Mouse (Mus musculus) cerebellum, postnatal 25 days (tissue): ENCODE measurements around the gene Itpkb.
A peak's percentile ranks its signal among the peaks of the same experiment; 100 is the strongest.

Experiments
- DNase-seq, 2 experiments: peaks; one replicate each; pipeline ENCODE4 v3.0.0; 2021; ENCODE audit warnings: mixed read lengths in 2 of 2

The Itpkb gene

DNA sequence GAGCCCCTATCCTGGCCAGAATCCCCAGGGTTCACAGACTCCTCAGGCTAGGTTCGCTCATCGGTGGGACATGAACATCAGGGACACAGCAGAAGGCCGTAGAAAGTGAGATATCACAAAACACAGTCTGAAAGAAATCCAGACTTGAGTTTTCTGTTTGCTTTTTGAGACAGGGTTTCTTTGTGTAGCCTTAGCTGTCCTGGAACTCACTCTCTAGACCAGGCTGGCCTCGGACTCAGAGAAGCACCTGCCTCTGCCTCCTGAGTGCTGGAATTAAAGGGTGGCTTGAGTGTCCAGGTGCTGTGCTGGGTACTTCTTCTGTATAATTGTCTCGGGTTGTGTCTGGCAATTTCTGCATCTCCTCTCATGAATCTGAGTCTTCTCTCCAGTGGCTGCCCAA, 14.8 kb downstream of the Itpkb start:
- DNase-seq: no peak

DNA sequence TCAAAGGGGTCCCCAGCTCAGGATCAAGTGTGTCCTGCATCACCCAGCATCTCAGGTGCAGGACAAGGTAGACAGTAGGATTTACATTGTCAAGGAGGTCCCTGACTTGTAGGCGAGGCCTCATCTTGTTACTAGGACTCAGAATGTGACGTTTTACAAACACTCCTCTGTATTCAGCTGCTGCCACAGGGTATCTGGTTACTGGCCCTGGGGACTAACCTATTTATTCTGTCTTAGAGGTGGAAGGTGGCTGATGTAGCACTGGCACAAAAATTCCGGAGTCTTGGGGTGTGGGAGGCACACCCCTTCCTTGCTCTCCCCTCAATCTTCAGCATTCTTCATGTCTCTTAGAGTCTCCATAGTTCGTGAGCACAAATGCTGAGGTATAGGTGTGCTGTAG, 16.8 kb downstream of the Itpkb start:
- no peak for DNase-seq

DNA sequence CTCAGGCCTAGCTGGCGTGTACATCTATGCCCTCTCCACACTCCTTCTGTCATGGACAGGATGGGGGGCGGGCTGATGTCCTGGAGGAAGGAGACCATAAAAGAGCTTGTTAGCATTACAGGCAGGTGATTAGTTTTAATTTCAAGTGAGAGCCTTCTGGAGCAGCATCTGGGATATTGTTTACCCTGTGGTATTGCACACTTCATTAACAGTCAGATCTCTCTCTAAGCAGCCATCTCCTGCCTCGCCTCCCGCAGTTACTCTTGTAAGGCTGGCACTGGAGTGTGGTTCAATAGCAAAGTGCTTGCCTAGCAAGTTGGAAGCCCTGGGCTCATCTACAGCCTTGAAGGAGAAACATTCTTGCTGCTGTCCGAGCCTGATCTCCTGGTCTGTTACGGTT, 17.6 kb downstream of the Itpkb start:
- no peak for DNase-seq

DNA sequence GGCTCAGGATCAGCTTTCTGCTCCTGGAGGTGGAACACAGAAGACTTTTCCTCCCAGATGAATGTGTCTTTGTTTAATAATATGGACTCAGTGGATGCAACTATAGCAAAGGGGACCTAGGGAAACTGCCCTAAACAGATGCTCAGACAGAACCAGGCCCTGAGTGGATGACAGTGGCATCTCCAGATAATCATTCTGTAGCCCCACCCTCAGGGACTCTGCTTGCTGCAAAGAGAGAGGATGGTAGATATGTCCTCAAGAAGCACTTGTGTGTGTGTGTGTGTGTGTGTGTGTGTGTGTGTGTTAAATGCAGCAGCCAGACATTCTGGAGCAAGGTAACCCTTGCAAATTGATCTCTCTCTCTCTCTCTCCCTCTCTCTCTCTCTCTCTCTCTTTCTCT, 18.8 kb downstream of the Itpkb start:
- no peak for DNase-seq

GRCm38 (mm10) chr1:180352258-180352657, 22.0 kb downstream of the Itpkb start:
- DNase-seq: no peak

- no peak for DNase-seq
Observed at GRCm38 (mm10) chr1:180354129-180354528, 23.8 kb downstream of the Itpkb start.

DNA sequence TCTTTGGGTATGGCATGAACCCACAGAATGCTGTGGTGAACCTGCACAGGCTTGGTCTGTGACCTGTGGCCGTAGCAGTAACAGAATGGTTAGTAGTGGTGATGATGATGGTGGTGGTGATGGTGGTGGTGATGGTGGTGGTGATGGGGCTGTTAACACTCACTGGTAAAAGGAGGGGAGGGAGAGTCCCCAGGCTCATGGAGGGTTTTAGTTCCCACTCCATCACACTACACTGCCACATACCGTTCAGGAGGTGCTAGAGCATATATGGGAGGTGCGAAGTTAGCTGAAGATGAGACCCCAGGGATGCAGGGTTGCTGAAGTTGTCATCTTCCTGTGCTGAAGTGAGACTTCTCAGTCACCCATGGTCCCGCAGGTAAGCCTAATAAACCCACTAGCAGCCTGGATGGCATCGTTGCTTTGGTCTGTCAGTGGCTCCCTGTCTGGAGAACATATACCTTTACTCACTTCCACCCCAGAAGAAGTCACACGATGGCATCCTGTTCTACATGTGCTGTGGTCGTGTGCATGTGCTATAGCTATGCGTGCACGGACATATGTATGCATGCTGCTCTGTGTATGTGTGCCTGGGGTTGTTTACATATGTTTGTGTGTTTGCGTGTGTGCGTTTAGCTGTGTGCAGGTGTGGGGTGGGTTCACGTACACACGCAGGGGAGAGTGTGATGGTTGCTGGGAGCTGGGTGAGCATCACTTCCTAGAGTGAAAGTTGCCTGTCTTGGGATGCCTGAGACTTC, 24.9 kb downstream of the Itpkb start:
- no peak for DNase-seq

DNA sequence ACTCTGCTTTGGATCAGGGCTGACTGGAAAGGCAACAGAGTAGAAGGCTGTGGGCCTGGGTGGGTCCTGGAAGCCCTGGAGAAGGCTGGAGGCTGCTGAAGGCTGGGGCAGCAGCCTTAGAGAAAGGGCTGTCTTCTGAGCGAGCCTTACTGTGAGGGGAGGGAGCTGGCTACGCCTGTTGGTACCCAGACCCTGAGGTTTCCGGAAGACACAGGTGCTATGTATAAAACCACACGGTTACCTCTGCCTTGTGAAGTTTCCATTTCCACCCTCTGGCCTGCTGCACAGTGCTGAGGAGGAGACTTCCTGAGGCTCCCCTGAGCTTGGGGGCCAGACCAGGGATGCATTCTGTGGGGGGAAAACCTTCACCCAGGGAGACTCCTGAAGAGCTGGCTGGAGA, 25.9 kb downstream of the Itpkb start:
- DNase-seq: no peak

- DNase-seq: no peak
Observed at GRCm38 (mm10) chr1:180356857-180357256, 26.6 kb downstream of the Itpkb start.

GRCm38 (mm10) chr1:180357893-180358331, 27.6 kb downstream of the Itpkb start:
- DNase-seq: no peak

GRCm38 (mm10) chr1:180358466-180358865, 28.2 kb downstream of the Itpkb start:
- DNase-seq: no peak

GRCm38 (mm10) chr1:180359311-180359710, 29.0 kb downstream of the Itpkb start:
- no peak for DNase-seq

DNA sequence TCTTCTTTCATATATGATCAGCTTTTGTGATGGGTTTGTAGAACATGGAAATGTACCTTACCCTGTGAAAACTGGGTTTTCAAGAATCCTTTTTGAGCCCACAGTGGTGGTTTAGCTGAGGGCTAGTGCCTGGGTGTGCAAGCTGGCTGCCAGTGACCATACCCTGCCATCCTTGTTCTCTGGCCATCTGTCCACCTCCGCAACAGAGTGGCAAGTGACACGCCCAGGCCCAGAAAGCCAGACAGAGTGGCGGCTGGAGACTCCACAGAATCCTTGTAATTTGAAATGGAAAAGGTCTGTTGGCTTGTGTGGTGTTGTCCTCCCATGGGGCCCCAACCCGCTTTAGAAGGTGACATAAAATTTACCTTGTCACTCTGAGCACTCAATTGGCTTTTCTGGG, 31.9 kb downstream of the Itpkb start:
- DNase-seq: peak; percentile 74 to 77

GRCm38 (mm10) chr1:180362844-180363243, 32.6 kb downstream of the Itpkb start:
- no peak for DNase-seq

GRCm38 (mm10) chr1:180363317-180363716, 33.0 kb downstream of the Itpkb start:
- no peak for DNase-seq

DNA sequence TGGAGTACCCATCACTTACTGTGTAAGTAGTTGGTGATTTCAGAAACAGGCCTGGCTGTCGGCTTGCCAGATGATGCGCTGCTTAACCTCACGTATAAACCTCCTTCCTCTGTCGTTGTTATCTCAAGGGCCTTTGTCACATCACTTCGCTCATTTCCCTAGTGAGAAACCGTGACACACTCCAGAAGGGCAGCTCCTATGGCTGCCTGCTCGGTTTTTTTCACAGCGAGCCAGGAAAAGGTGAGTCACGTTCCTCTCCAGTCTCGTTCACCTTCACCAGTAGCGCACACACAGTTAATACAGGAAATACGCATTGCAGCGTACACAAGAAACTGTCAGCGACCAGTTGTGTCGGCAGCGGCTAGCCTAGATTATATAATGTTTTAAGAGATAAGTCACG, 33.7 kb downstream of the Itpkb start:
- peak in 1 of 2 experiments; percentile 33 for DNase-seq

GRCm38 (mm10) chr1:180364720-180365119, 34.4 kb downstream of the Itpkb start:
- no peak for DNase-seq

GRCm38 (mm10) chr1:180365180-180365810, 35.0 kb downstream of the Itpkb start:
- peak; percentile 96 to 97 for DNase-seq

- DNase-seq: peak; percentile 65 to 72
Observed at GRCm38 (mm10) chr1:180365983-180366811, 35.9 kb downstream of the Itpkb start.

DNA sequence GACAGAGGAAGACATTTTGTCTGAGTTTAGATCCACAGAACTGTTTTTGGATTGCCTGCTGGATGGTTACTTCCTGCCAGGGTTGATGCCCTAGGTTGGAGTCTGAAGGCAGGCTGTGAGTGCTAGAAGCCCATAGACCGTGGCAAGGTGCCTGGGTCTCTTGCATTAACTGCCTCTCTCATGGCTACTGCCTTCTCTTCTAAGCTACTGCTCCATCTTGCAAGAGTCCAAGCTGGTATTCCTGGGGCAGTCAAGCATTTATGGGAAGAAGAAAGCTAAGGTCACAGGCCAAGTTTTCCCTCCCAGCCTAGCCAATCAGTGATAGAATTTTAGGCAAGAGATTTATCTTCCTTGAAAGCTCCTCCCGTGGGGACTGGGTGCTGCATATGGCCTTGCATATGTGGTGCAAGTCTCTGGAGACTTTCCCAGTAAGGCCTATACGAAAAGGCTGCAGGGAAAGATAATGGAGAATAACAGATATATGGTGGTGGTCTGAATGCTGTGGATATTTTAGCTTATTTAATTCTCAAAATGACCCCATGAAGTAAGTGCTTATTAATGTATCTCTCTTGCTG, 36.8 kb downstream of the Itpkb start:
- peak in 1 of 2 experiments; percentile 47 for DNase-seq

DNA sequence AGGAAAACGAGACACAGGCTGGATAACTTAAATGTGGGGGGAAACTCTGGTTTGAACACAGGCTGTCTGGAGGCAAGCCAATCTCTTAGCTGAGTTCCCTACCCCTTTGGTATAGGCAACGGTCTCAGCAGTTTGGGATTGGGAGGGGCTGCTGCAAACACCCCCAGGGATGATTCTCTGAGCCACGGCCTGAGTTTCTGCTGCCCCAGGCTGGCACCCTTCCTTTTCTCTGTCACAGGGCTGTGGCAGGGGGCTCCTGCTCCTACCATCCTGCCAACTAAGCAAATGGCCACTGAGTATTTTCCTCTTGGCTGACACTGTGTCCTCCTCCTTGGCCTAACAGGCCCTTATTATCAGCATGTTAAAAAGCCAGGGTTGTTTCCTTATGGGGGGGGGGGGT, 37.3 kb downstream of the Itpkb start:
- DNase-seq: no peak

DNA sequence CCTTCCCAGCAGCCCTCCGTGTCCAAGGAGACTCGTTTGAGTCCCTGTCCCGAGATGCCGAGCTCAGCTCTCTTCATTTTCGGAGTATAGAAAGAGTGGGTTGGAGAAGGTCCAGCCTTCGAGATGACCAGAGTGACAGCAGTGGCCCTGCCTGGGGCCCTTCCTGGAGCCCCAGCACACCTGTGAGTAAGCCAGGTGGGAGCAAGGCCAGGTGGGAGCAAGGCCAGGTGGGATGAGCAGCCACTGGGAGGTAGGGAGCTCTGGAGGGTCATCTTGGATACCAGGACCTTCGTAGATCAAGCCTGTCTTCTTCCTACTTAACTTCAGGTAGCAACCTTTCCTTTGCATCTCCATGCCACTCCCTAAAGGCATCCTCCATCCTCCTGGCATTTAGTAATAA, 37.8 kb downstream of the Itpkb start:
- peak; percentile 45 to 57 for DNase-seq

- DNase-seq: peak in 1 of 2 experiments; percentile 41
Observed at GRCm38 (mm10) chr1:180368646-180369045, 38.4 kb downstream of the Itpkb start.
